Mouse (Mus musculus): Measurements from ENCODE around the gene Olfr618. TPM values are rescaled to one million over a fixed set of nuclear protein-coding genes. Genes with fewer than 3 reads are reported as not detected.

Olfr618 gene
- polyA plus RNA-seq (2017; shearing (Covaris generic)): not detected

DNA sequence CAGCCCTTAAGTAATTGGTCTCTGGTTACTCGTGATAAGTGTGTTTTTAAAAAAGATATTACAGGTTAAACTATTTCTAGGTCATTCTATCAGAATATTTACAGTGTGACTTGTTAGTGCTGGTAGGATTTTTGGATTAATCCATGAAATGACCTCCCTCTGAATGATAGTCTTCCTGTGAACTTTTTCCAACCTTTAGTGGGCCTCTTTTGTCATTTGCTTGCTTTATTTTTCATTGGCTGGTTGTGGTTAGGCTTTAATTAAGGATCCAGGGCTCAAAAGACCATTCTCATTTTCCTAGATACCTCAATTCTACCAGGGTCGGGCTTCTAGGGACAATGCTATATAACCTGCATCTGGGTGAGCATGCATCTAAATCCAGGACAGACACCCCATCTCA is at the start of gene Olfr618:
TSS of gene Olfr618 (plus strand) at position 301 of the 400 bp plus-strand sequence.

GRCm38 (mm10) chr7:103542617-103543016 is 47.3 kb upstream of the Olfr618 start, which contains the start of gene Olfr612:
Gene Olfr612 (minus strand): TSS chr7:103542717.

GRCm38 (mm10) chr7:103547774-103548173 is 42.1 kb upstream of the Olfr618 start, which contains the start of gene Olfr613:
Gene Olfr613 (plus strand): TSS chr7:103548074.

GRCm38 (mm10) chr7:103555779-103556178 is 34.1 kb upstream of the Olfr618 start, which contains the start of gene Olfr615:
Gene Olfr615 (plus strand): TSS chr7:103556079.

GRCm38 (mm10) chr7:103569043-103569442 is 20.9 kb upstream of the Olfr618 start, which contains the start of gene Olfr616:
Gene Olfr616 (minus strand): TSS chr7:103569143.

DNA sequence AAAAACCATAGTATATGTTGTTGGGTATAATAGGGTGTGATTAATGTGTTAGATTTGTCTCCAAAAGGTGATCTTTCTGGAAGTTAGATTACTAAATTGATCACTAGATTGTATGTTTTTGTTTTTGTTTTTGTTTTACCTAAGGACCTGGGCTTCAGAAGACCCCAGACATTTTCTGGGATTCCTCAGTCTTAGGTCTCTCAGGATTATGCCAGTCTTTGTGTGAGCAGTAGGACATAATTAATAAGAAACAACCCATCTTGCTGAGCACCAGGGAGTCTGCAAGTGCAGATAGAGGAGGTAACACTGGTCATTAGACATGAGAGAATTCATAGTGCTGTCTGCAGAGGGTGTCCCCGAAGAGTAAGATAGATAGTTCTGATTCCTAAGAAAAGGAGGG is 17.1 kb upstream of the Olfr618 start, which contains the start of gene Olfr617:
TSS of gene Olfr617 (plus strand) at position 301 of the 400 bp plus-strand sequence.

DNA sequence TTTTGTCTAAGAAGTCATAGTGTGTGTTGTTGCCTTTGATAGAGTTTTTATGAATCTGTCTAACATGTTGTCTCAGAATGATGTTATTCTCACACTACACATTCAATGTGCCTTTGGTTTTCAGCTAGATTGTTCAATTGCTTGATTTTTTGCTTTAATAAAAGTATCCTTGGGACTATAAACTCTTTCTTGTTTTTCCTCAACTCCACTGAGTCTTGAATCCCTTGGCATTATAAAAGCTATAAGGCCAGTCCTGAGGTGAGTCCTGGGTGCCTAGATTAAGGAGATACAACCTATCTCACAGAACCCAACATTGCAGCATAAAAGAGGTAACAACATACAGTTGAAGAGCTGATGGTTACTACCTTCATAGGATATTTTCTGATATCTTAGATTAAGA is 10.4 kb downstream of the Olfr618 start, which contains the start of gene Olfr619:
TSS of gene Olfr619 (plus strand) at position 301 of the 400 bp plus-strand sequence.

GRCm38 (mm10) chr7:103612434-103612833 is 22.5 kb downstream of the Olfr618 start, which contains the start of gene Olfr620:
Gene Olfr620 (minus strand): TSS chr7:103612534.

GRCm38 (mm10) chr7:103642602-103643001 is 52.7 kb downstream of the Olfr618 start, which contains the start of gene Olfr622:
Gene Olfr622 (minus strand): TSS chr7:103642702.

Other genes starting within 250 kb of the Olfr618 start
- gene Olfr600, start 240.4 kb upstream of the Olfr618 start, polyA plus RNA-seq (2017; shearing (Covaris generic)): not detected
- not detected for gene Olfr601, start 227.4 kb upstream of the Olfr618 start, polyA plus RNA-seq (2017; shearing (Covaris generic))
- gene Olfr603, start 203.9 kb upstream of the Olfr618 start, polyA plus RNA-seq (2017; shearing (Covaris generic)): not detected
- not detected for gene Usp17lc, start 175.0 kb upstream of the Olfr618 start, polyA plus RNA-seq (2017; shearing (Covaris generic))
- gene Olfr605, start 144.7 kb upstream of the Olfr618 start, polyA plus RNA-seq (2017; shearing (Covaris generic)): not detected
- not detected for gene Olfr606, start 141.1 kb upstream of the Olfr618 start, polyA plus RNA-seq (2017; shearing (Covaris generic))
- gene Olfr607, start 126.0 kb upstream of the Olfr618 start, polyA plus RNA-seq (2017; shearing (Covaris generic)): 0.20 TPM
- gene Olfr608, start 120.2 kb upstream of the Olfr618 start, polyA plus RNA-seq (2017; shearing (Covaris generic)): not detected
- gene Olfr609, start 92.0 kb upstream of the Olfr618 start, polyA plus RNA-seq (2017; shearing (Covaris generic)): not detected
- not detected for gene Olfr610, start 78.0 kb upstream of the Olfr618 start, polyA plus RNA-seq (2017; shearing (Covaris generic))
- gene Olfr611, start 69.3 kb upstream of the Olfr618 start, polyA plus RNA-seq (2017; shearing (Covaris generic)): not detected
- gene Olfr612, start 47.4 kb upstream of the Olfr618 start, polyA plus RNA-seq (2017; shearing (Covaris generic)): not detected
- 0.06 TPM for gene Olfr613, start 42.0 kb upstream of the Olfr618 start, polyA plus RNA-seq (2017; shearing (Covaris generic))
- not detected for gene Olfr615, start 34.0 kb upstream of the Olfr618 start, polyA plus RNA-seq (2017; shearing (Covaris generic))
- not detected for gene Olfr616, start 21.0 kb upstream of the Olfr618 start, polyA plus RNA-seq (2017; shearing (Covaris generic))
- gene Olfr617, start 17.0 kb upstream of the Olfr618 start, polyA plus RNA-seq (2017; shearing (Covaris generic)): not detected
- not detected for gene Olfr619, start 10.5 kb downstream of the Olfr618 start, polyA plus RNA-seq (2017; shearing (Covaris generic))
- gene Olfr620, start 22.4 kb downstream of the Olfr618 start, polyA plus RNA-seq (2017; shearing (Covaris generic)): 0.25 TPM
- gene Olfr622, start 52.6 kb downstream of the Olfr618 start, polyA plus RNA-seq (2017; shearing (Covaris generic)): not detected
- not detected for gene Olfr623, start 73.6 kb downstream of the Olfr618 start, polyA plus RNA-seq (2017; shearing (Covaris generic))
- gene Olfr624, start 81.1 kb downstream of the Olfr618 start, polyA plus RNA-seq (2017; shearing (Covaris generic)): 0.06 TPM
- not detected for gene Olfr625-ps1, start 92.6 kb downstream of the Olfr618 start, polyA plus RNA-seq (2017; shearing (Covaris generic))
- gene Olfr243, start 124.6 kb downstream of the Olfr618 start, polyA plus RNA-seq (2017; shearing (Covaris generic)): not detected
- not detected for gene Olfr628, start 140.3 kb downstream of the Olfr618 start, polyA plus RNA-seq (2017; shearing (Covaris generic))
- not detected for gene Olfr629, start 154.8 kb downstream of the Olfr618 start, polyA plus RNA-seq (2017; shearing (Covaris generic))
- not detected for gene Olfr630, start 167.2 kb downstream of the Olfr618 start, polyA plus RNA-seq (2017; shearing (Covaris generic))
- gene Olfr69, start 181.5 kb downstream of the Olfr618 start, polyA plus RNA-seq (2017; shearing (Covaris generic)): not detected
- not detected for gene Olfr68, start 189.6 kb downstream of the Olfr618 start, polyA plus RNA-seq (2017; shearing (Covaris generic))
- not detected for gene Olfr67, start 201.7 kb downstream of the Olfr618 start, polyA plus RNA-seq (2017; shearing (Covaris generic))
- not detected for gene Hbb-bt, start 223.9 kb downstream of the Olfr618 start, polyA plus RNA-seq (2017; shearing (Covaris generic))
- gene Hbb-bs, start 238.0 kb downstream of the Olfr618 start, polyA plus RNA-seq (2017; shearing (Covaris generic)): 1.2 TPM

All from naive thymus-derived CD4-positive, alpha-beta T cell, adult 5 months (primary cell).